Mouse (Mus musculus) spleen, postnatal 36 days (tissue): ENCODE data around the gene Ebf1.

ENCODE experiments used
- DNase-seq, 2 experiments: peaks; one replicate each; pipeline ENCODE4 v3.0.0; 2022; ENCODE audit warnings: low spot score in 2 of 2, mixed read lengths in 1 of 2

Gene Ebf1

DNA sequence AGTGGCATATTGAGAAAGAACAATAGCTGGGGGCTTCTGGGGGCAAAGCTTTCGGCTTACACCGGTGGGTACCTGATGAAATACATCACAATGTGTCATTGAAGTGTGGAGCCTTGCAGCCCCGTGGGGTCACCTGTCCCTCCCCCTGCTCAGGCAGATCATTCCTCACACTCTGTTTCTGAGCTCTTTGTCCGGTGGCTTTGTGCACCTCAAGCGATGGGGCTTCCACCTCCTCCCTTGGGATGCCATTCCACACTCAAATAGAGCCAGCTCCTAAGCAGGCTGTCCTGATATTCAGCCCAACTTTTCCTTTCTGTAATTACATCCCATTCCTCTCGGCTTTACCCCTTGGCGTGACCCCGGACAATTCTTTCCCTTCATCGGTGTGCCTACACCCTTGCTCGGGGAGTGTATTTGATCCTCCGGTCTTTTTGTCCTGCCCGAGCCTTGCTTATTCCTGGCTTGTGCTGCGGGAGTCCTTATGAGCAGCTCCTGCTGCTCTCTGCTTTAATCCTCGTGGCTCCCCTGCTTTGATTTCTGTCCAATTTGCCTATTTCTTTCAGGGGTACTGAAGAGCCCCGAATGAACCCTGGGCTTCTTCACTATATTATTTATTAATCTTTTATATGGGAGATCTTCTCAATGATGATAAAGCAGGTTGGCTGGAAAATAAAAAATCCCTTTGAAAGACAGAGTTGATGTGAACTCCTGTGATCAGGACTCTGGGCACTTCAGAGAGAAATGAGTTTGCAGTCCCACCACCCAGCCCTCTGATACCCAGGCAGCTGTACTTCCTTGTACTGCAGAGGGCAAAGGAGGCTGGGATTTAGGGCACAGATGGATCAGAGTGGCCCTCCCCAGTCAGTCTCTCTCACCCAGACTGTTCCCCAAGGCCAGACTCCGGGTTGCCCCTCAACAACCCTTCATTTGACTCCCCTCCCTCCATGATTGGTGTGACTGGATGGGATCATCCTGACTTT, 160.5 kb downstream of the Ebf1 start:
- DNase-seq = no peak

DNA sequence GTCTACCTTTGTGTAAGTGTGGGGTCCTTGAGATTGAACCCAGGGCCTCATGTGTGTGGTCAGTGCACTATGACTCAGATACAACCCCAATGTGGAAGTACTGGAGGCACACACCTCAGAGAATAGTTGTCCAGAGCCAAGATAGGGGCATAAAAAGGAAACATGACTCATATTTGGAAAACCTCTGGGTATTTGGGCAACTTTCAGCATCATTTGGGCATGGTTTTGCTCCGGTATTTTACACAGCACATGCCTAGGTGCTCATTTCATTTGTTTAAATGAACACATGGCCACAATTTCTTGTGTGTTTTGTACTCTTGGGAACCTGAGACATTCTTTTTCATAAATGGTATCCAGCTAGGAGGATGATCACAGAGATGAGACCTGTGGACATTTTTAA, 161.9 kb downstream of the Ebf1 start:
- no peak for DNase-seq

- DNase-seq = no peak
These were observed 167.3 kb downstream of the Ebf1 start for GRCm38 (mm10) chr11:44784255-44785029.

DNA sequence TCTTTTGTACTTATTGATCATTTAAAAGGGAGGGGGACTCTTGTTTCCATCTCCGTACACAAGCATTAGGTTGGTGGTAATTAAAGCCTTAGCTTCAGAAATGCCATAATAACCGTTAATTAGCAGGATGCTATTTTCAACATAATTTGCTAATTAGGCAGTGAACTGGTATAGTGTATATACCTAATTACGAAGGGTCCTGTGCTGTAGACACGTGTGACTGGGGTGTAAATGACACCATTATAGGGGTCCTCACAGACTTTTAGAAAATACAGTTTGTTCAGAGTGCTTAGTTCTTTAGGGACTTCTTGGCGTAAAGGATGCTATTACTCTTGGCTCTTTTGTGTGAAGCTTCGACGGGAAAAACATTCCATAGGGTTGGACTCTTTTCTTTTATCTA, 167.9 kb downstream of the Ebf1 start:
- no peak for DNase-seq

- no peak for DNase-seq
These were observed 168.4 kb downstream of the Ebf1 start for GRCm38 (mm10) chr11:44785479-44785878.

DNA sequence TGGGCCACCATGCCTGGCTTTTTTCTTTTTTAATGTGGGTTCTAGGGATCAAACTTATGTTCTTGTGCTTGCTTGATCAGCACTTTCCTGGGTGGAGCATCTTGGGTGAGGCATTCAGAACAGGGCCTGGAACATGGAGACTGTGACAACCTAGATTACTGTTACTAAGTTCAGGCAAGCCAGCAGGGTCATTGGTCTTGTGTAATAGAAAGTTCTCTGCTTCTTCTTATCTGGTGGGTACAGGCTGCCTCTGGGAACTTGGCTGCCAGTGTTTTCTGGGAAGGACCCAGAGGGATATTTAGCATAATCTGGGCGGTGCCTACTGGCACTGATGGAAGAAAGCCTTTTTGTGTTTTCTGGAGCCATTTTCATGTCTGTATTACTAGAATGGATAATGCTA, 170.9 kb downstream of the Ebf1 start:
- no peak for DNase-seq

DNA sequence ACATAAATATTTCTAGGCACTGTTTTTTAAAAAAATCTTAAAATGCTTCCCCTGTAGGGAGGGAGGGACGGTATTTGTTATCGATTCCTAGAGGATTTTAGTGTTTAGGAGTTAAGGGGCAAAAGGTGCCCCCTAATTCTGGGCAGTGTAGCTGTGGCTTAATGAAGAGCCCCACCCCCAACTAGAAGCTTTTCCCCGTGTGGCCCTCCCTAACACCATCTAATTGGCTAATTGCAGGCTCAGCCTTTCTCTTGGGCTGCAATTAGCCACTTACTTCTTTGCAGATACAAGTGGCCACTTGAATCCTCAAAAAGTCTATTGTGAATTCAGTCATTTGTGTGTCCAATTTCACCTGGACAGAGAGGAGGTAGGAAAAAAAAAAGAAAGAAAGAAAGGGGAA, 175.7 kb downstream of the Ebf1 start:
- no peak for DNase-seq

DNA sequence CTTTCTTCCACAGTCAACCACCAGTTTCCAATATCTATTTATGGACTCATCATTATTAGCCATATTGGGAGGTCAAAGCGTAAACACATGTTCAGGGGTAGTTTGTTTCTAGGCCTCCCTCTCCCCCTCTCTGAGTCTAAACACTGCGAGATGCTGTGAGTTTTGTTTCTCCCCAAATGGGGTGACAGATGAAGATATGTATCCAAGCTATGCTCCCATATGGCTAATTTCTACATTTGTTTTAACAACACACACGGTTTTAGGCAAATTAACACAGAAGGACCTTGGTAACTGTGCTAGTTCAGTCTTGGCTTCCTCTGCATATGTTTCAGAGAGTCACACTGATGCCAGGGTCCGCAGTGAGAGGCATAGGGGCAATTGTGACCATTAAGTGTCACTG, 177.8 kb downstream of the Ebf1 start:
- no peak for DNase-seq

- DNase-seq = no peak
These were observed 178.7 kb downstream of the Ebf1 start for GRCm38 (mm10) chr11:44795767-44796166.

DNA sequence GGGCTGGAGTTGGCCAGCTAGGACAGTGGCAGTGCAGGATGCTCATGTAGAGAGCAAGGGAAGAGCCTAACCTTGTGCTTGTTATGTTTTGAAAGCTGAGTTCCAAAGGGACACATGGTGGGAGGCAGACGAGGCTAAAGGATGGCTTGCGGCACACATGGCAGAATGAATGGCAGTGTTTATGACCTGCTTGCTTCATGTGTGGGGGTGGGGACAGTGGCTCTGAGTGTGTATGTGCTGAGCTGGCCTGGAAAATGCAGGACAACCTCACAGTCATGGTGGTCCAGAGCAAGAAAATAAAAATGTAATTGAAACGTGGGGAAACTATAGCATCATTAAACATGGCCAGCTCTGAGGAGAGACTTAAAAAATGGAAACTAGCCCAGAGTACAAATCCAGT, 181.2 kb downstream of the Ebf1 start:
- no peak for DNase-seq

DNA sequence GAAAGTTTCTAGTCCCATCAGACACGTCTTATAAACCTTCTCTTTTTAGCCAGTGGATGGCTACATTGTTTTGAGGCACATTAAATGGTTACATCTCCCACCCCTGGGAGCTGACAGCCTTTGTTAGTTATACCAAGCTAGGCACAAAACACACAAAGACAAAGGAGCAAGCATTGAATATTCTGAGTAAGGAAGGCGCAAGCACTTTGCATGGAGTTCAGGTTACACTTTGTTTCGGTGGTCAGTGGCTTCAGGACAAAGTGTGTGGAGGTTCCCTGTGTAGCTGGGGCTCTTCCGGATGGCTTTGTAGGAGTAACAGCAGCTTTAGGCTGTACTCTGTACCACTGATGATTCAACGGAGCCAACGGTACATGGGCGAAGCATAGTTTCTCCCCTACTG, 186.9 kb downstream of the Ebf1 start:
- DNase-seq = no peak

GRCm38 (mm10) chr11:44806589-44806988, 189.5 kb downstream of the Ebf1 start:
- no peak for DNase-seq

DNA sequence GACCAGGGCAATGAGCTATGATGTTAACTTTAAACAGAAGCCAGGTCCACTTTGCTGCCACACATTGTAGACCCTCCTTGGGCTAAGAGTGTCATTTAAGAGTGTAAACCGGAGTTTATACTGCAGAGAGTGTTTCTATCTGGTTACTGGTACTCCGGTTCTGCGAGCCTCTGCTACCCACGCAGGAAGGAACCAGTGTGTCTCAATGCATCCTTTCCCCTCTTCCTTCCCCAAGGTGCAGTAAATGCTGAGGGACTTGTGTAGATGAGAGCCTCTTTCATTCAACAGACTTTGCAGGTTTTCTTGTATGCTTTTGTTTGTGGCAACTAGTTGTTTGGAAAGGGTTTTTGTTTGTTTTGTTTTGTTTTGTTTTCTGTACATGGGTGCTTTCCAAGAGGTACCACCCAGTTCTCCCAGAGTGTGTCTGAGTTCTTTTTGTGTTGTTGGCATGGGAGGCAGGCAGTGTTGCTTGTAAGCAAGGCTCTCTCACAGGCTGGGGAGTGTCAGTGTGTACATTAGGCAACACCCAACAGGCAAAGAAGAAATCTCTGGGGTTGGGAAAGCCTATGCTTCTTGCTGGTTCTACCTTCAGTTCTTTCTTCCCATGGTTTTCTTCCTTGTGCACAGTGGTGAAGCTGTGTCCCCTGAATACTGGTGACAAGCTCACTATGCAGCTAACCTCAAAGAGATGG, 191.9 kb downstream of the Ebf1 start:
- DNase-seq = no peak

- no peak for DNase-seq
These were observed 193.9 kb downstream of the Ebf1 start for GRCm38 (mm10) chr11:44811007-44811406.

DNA sequence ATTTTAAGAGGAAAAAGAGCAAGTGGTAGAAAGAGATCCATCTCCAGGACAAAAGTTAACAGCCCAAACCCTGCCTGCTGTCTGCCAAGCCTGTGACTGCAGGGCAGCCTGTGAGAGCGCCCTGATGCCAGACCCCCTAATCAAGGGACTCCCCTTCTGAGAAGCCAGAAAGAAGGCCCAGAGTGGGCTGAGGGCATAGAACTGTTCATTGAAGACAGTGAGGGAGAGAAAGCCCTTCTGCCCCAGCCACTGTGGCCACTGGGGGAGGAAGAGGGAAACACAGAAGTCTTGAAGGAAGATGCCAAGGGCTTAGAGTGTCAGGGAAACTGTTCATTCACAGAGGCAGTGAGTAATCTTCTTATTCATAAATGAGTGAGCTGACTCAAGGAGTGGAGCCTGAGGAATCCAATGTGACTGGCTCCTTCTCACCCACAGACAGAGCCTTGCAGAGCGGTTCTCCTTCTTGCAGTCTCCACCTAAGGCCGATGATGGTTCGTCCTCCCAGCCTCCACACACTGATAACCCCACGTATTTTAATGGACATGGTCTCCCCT, 195.2 kb downstream of the Ebf1 start:
- DNase-seq = no peak

- DNase-seq = no peak
These were observed 196.4 kb downstream of the Ebf1 start for GRCm38 (mm10) chr11:44813534-44813933.

DNA sequence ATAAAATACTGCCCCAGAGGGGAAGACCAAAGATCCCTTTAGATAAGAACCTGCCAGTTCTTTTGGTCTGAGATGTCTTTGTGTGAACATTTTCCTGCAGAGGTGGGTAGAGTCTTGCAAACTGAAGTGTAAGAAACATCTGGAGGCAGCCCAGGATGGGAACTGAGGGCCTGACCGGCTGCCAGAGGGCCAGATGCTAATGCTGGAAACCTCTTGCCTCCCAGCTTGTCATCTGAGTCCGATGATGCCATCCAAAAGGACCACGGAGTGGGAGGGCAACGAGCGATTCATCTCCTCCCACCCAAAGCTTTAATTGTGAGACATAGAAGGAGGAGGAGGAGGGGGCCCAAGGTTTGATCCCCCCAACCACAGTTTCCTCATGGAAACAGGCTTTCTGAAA, 197.7 kb downstream of the Ebf1 start:
- no peak for DNase-seq

GRCm38 (mm10) chr11:44815991-44816390, 198.9 kb downstream of the Ebf1 start:
- DNase-seq = no peak

DNA sequence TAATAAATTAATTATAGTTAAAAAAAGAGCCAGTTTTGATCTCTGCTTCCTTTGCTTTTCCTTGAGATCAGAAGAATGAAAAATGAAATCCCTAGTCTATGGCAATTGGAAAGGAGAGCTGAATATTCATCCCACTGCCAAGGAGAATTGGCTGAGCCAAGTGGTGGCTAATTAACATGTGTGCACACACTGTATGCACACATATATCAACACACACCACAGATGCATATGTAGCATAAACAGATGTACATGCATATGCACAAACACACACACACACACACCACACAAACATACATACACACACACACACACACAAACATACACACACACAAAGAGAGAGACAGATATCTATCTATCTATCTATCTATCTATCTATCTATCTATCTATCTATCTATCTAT, 205.2 kb downstream of the Ebf1 start:
- no peak for DNase-seq

GRCm38 (mm10) chr11:44832227-44832939, 215.3 kb downstream of the Ebf1 start:
- DNase-seq = no peak

DNA sequence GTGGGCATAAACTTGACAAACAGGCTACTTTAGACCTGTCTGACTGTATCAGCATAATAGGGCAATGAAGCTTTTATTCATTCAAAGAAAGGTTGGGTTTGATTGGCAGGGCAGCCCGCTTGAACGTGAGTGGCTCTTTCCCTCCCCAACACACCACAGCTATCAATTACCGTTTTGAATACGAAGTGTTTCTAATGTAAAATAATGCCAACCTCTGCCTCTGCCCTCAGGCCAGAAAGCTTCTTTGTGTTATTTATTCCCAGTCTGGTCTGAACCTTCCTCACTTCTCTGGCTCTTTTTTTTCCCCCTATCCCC, 215.8 kb downstream of the Ebf1 start:
- DNase-seq = no peak
